Mouse (Mus musculus): Measurements from ENCODE around the gene Fam208a. TPM values are rescaled to one million over a fixed set of nuclear protein-coding genes. Genes with fewer than 3 reads are reported as not detected.

The Fam208a gene
- total and polyA plus RNA-seq, 2 experiments from 2014 or later = 10.0 to 32.9 TPM

- WGBS = 88% methylated on average over 3 of the region's 3 CpGs
- DNase-seq (ENCODE audit: low spot score) (no peak), ATAC-seq (ENCODE audit: low FRiP score) (no peak)
- Histone ChIP-seq H3K27me3 (ENCODE audit: insufficient read depth, low read length) (no peaks in the 10 kb centered on the region), H3K36me3 (ENCODE audit: insufficient read depth, low read length) (peaks cover 7% of the 10 kb centered on the region; the same call in 1 of the 2 replicates), H3K4me1 (ENCODE audit: insufficient read depth, low read length) (no peaks in the 10 kb centered on the region), H3K4me2 (ENCODE audit: low read depth, low read length, poor library complexity, severe bottlenecking) (no peak overlapping the region), H3K9me3 (ENCODE audit: low read length) (no peaks in the 10 kb centered on the region), H3K4me3 (ENCODE audit: low read depth, low read length) (no peak overlapping the region), H3K27ac (ENCODE audit: low read depth, low read length) (no peak overlapping the region), H3K9ac (replicated peaks; ENCODE audit: low read length, poor library complexity, severe bottlenecking) (no peak overlapping the region)
- TF ChIP-seq CTCF (IDR thresholded peaks at IDR 0.05) = no peak
Measured at GRCm38 (mm10) chr14:27408240-27408639, 20.4 kb upstream of the Fam208a start.

- DNase-seq (ENCODE audit: low spot score) = no peak
- Histone ChIP-seq H3K4me2 (ENCODE audit: low read depth, low read length, poor library complexity, severe bottlenecking) (no peak overlapping the region), H3K36me3 (ENCODE audit: insufficient read depth, low read length) (no peaks in the 10 kb centered on the region), H3K9me3 (ENCODE audit: low read length) (no peaks in the 10 kb centered on the region), H3K4me3 (ENCODE audit: low read depth, low read length) (no peak overlapping the region), H3K27me3 (ENCODE audit: insufficient read depth, low read length) (no peaks in the 10 kb centered on the region), H3K9ac (replicated peaks; ENCODE audit: low read length, poor library complexity, severe bottlenecking) (no peak overlapping the region), H3K27ac (ENCODE audit: low read depth, low read length) (no peak overlapping the region), H3K4me1 (ENCODE audit: insufficient read depth, low read length) (no peaks in the 10 kb centered on the region)
- no peak for ATAC-seq (ENCODE audit: low FRiP score)
- TF ChIP-seq CTCF (IDR thresholded peaks at IDR 0.05) = no peak
- 94% methylated on average over 3 of the region's 3 CpGs for WGBS
Measured at GRCm38 (mm10) chr14:27409662-27410061, 19.0 kb upstream of the Fam208a start.

- Histone ChIP-seq H3K27me3 (ENCODE audit: insufficient read depth, low read length) (no peaks in the 10 kb centered on the region), H3K4me3 (ENCODE audit: low read depth, low read length) (no peak overlapping the region), H3K4me2 (ENCODE audit: low read depth, low read length, poor library complexity, severe bottlenecking) (no peak overlapping the region), H3K9ac (replicated peaks; ENCODE audit: low read length, poor library complexity, severe bottlenecking) (no peak overlapping the region), H3K4me1 (ENCODE audit: insufficient read depth, low read length) (no peaks in the 10 kb centered on the region), H3K36me3 (ENCODE audit: insufficient read depth, low read length) (no peaks in the 10 kb centered on the region), H3K27ac (ENCODE audit: low read depth, low read length) (no peak overlapping the region), H3K9me3 (ENCODE audit: low read length) (no peaks in the 10 kb centered on the region)
- ATAC-seq (ENCODE audit: low FRiP score) = no peak
- WGBS = 91% methylated on average over 7 of the region's 7 CpGs
- no peak for DNase-seq (ENCODE audit: low spot score)
- TF ChIP-seq CTCF (IDR thresholded peaks at IDR 0.05) = no peak
Measured at GRCm38 (mm10) chr14:27411492-27411891, 17.1 kb upstream of the Fam208a start.

GRCm38 (mm10) chr14:27412699-27413098 lies 15.9 kb upstream of the Fam208a start:
- 88% methylated on average over 8 of the region's 8 CpGs for WGBS
- no peak for TF ChIP-seq CTCF (IDR thresholded peaks at IDR 0.05)
- no peak overlapping the region for H3K4me3 ChIP-seq (ENCODE audit: low read depth, low read length)
- H3K4me2 ChIP-seq (ENCODE audit: low read depth, low read length, poor library complexity, severe bottlenecking) = no peak overlapping the region
- H3K27me3 ChIP-seq (ENCODE audit: insufficient read depth, low read length) = no peaks in the 10 kb centered on the region
- DNase-seq (ENCODE audit: low spot score) = no peak
- H3K4me1 ChIP-seq (ENCODE audit: insufficient read depth, low read length) = no peaks in the 10 kb centered on the region
- H3K27ac ChIP-seq (ENCODE audit: low read depth, low read length) = no peak overlapping the region
- ATAC-seq (ENCODE audit: low FRiP score) = no peak
- no peaks in the 10 kb centered on the region for H3K9me3 ChIP-seq (ENCODE audit: low read length)
- no peak overlapping the region for H3K9ac ChIP-seq (replicated peaks; ENCODE audit: low read length, poor library complexity, severe bottlenecking)
- no peaks in the 10 kb centered on the region for H3K36me3 ChIP-seq (ENCODE audit: insufficient read depth, low read length)

GRCm38 (mm10) chr14:27413961-27414360 lies 14.7 kb upstream of the Fam208a start:
- H3K9ac ChIP-seq (replicated peaks; ENCODE audit: low read length, poor library complexity, severe bottlenecking) = no peak overlapping the region
- no peaks in the 10 kb centered on the region for H3K4me1 ChIP-seq (ENCODE audit: insufficient read depth, low read length)
- no peaks in the 10 kb centered on the region for H3K36me3 ChIP-seq (ENCODE audit: insufficient read depth, low read length)
- no peak overlapping the region for H3K4me3 ChIP-seq (ENCODE audit: low read depth, low read length)
- 44% methylated on average over 4 of the region's 4 CpGs for WGBS
- H3K9me3 ChIP-seq (ENCODE audit: low read length) = no peaks in the 10 kb centered on the region
- peak; percentile 87 for TF ChIP-seq CTCF (IDR thresholded peaks at IDR 0.05)
- no peaks in the 10 kb centered on the region for H3K27me3 ChIP-seq (ENCODE audit: insufficient read depth, low read length)
- no peak overlapping the region for H3K27ac ChIP-seq (ENCODE audit: low read depth, low read length)
- no peak for ATAC-seq (ENCODE audit: low FRiP score)
- peak; percentile 69 for DNase-seq (ENCODE audit: low spot score)
- no peak overlapping the region for H3K4me2 ChIP-seq (ENCODE audit: low read depth, low read length, poor library complexity, severe bottlenecking)

- Histone ChIP-seq H3K4me3 (ENCODE audit: low read depth, low read length) (no peak overlapping the region), H3K9ac (replicated peaks; ENCODE audit: low read length, poor library complexity, severe bottlenecking) (no peak overlapping the region), H3K9me3 (ENCODE audit: low read length) (no peaks in the 10 kb centered on the region), H3K4me1 (ENCODE audit: insufficient read depth, low read length) (no peaks in the 10 kb centered on the region), H3K4me2 (ENCODE audit: low read depth, low read length, poor library complexity, severe bottlenecking) (no peak overlapping the region), H3K27me3 (ENCODE audit: insufficient read depth, low read length) (no peaks in the 10 kb centered on the region), H3K36me3 (ENCODE audit: insufficient read depth, low read length) (no peaks in the 10 kb centered on the region), H3K27ac (ENCODE audit: low read depth, low read length) (no peak overlapping the region)
- 78% methylated on average over 3 of the region's 3 CpGs for WGBS
- TF ChIP-seq CTCF (IDR thresholded peaks at IDR 0.05) = no peak
- no peak for ATAC-seq (ENCODE audit: low FRiP score)
- DNase-seq (ENCODE audit: low spot score) = no peak
Measured at GRCm38 (mm10) chr14:27420816-27421215, 7.8 kb upstream of the Fam208a start.

Measured in midbrain, postnatal 0 days (tissue).